Mouse (Mus musculus) midbrain, embryonic 13.5 days (tissue): ENCODE measurements around the gene Dgcr2. TPM values are rescaled to one million over a fixed set of nuclear protein-coding genes. Genes with fewer than 3 reads are reported as not detected.

Source experiments
- ATAC-seq: fragments of 200-750 bp; cut with Nextera tagmentation; 2 replicates; pipeline ENCODE4 v1.8.0; 2017; ENCODE audit warnings: mild to moderate bottlenecking, moderate TSS enrichment, moderate library complexity
- H3K27ac ChIP-seq: fragments of 300-500 bp; sonication (generic); 2 replicates; pipeline ENCODE4 v1.5.1; 2015; ENCODE audit warnings: inconsistent platforms, mild to moderate bottlenecking, moderate library complexity
- H3K27me3 ChIP-seq: fragments of 300-500 bp; sonication (generic); 2 replicates; pipeline ENCODE4 v1.6.1; 2015; ENCODE audit warnings: mild to moderate bottlenecking, inconsistent platforms
- H3K36me3 ChIP-seq: fragments of 300-500 bp; sonication (generic); 2 replicates; pipeline ENCODE4 v1.6.1; 2015; ENCODE audit warnings: mild to moderate bottlenecking, inconsistent platforms
- H3K4me1 ChIP-seq: fragments of 300-500 bp; sonication (generic); replicated peaks from 2 replicates; pipeline ENCODE4 v1.6.1; 2015; ENCODE audit warnings: inconsistent platforms
- H3K4me2 ChIP-seq: fragments of 300-500 bp; sonication (generic); replicated peaks from 2 replicates; pipeline ENCODE4 v1.6.1; 2015; ENCODE audit warnings: moderate library complexity, mild to moderate bottlenecking, inconsistent platforms
- H3K4me3 ChIP-seq: fragments of 300-500 bp; sonication (generic); replicated peaks from 2 replicates; pipeline ENCODE4 v1.5.1; 2015; ENCODE audit warnings: mild to moderate bottlenecking, inconsistent platforms
- H3K9ac ChIP-seq: fragments of 300-500 bp; sonication (generic); replicated peaks from 2 replicates; pipeline ENCODE4 v1.6.1; 2015; ENCODE audit warnings: mild to moderate bottlenecking, inconsistent platforms
- H3K9me3 ChIP-seq: fragments of 300-500 bp; sonication (generic); 2 replicates; pipeline ENCODE4 v1.6.1; 2016; ENCODE audit warnings: mild to moderate bottlenecking, inconsistent platforms
- WGBS: fragments of 180-500 bp; shearing (Covaris S2); methylation state at CpG from one replicate; pipeline ENCODE4 v1.1.7; 2015; 5-methylcytosine and 5-hydroxymethylcytosine counted together
- polyA plus RNA-seq: library from polyadenylated mRNA; unstranded; fragments of >200 nt; fragmentation: Nextera tagmentation; extraction: Ambion mirVana; gene quantifications from 2 replicates; pipeline ENCODE4 v1.2.1, GENCODE M21; 2015

The Dgcr2 gene
- polyA plus RNA-seq, 1 experiment from 2014 or later = 103 TPM

DNA sequence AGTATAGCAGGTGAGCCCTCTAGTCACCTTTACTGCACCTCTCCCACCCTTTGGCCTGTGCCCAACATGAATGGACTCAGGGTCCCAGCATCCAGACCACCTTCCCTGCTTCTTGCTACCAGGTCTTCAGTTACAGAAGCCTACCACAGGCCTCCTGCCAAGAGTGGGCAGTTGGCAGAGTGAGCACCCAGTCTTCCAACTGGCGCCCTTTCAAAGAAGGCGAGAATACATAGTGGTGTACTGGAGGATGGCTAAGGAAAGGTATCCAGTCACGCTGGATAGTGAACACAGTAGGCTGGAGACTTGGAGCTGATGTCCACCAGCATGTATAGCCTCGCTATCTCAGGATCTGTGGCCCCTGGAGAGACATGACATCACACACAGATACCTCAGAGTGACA is 104.3 kb downstream of the Dgcr2 start:
- Histone ChIP-seq H3K9me3 (no peaks in the 10 kb centered on the region), H3K4me1 (peaks cover 22% of the 10 kb centered on the region), H3K4me2 (no peak overlapping the region), H3K9ac (no peak overlapping the region), H3K36me3 (peaks cover 43% of the 10 kb centered on the region), H3K4me3 (no peak overlapping the region), H3K27me3 (peaks cover 50% of the 10 kb centered on the region), H3K27ac (no peak overlapping the region)
- ATAC-seq = no peak
- whole genome bisulfite sequencing = 88% methylated on average over 4 of the region's 4 CpGs

DNA sequence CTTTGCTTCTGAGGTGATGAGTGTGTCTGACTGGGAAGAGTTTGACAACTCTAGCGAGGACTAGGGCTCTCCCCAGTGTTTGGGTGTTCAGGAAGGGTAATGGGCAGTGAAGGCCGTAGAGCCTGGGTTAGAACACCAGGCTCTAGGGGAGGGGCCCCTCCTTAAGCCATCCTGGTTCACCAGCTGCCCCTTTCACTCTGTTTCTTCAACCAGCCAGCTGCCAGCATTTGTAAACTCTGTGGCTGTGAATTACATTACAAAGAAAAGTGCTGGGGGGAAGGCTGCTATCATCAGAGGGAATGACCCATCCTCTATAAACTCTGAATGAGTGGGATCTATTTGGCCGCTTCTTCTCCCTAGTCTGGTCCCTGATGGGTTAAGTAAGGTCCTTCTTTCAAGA is 105.6 kb downstream of the Dgcr2 start:
- peaks cover 11% of the 10 kb centered on the region for H3K4me1 ChIP-seq
- 75% methylated on average over 3 of the region's 3 CpGs for WGBS
- H3K27me3 ChIP-seq = peaks cover 37% of the 10 kb centered on the region
- H3K4me2 ChIP-seq = no peak overlapping the region
- no peak overlapping the region for H3K4me3 ChIP-seq
- ATAC-seq = no peak
- no peaks in the 10 kb centered on the region for H3K9me3 ChIP-seq
- peaks cover 53% of the 10 kb centered on the region for H3K36me3 ChIP-seq
- H3K27ac ChIP-seq = no peak overlapping the region
- no peak overlapping the region for H3K9ac ChIP-seq

Other genes starting within 250 kb of the Dgcr2 start
- gene Med15, start 165.7 kb downstream of the Dgcr2 start, polyA plus RNA-seq = 44.7 and 47.7 TPM in 2 replicates
- 64.9 and 68.9 TPM in 2 replicates for gene Klhl22, start 138.9 kb downstream of the Dgcr2 start, polyA plus RNA-seq
- gene Scarf2, start 101.3 kb downstream of the Dgcr2 start, polyA plus RNA-seq = 0.85 and 1.6 TPM in 2 replicates
- gene B830017H08Rik, start 65.4 kb downstream of the Dgcr2 start, polyA plus RNA-seq = 0.54 and 0.70 TPM in 2 replicates
- 5.3 and 5.5 TPM in 2 replicates for gene Car15, start 60.2 kb downstream of the Dgcr2 start, polyA plus RNA-seq
- gene Gm20518, start 6.9 kb downstream of the Dgcr2 start, polyA plus RNA-seq = 0.71 and 0.98 TPM in 2 replicates
- 0.07 TPM in 1 of 2 replicates, not detected in the other for gene Tssk1, start 4.3 kb downstream of the Dgcr2 start, polyA plus RNA-seq
- gene Tssk2, start 75 bp upstream of the Dgcr2 start, polyA plus RNA-seq = 0.14 and 0.19 TPM in 2 replicates
- 56.1 and 56.6 TPM in 2 replicates for gene Ess2, start 12.8 kb upstream of the Dgcr2 start, polyA plus RNA-seq
- gene Gsc2, start 16.5 kb upstream of the Dgcr2 start, polyA plus RNA-seq = 0.40 and 1.5 TPM in 2 replicates
- gene Slc25a1, start 29.7 kb upstream of the Dgcr2 start, polyA plus RNA-seq = 146 and 148 TPM in 2 replicates
- not detected in 2 replicates for gene Vpreb2, start 81.9 kb upstream of the Dgcr2 start, polyA plus RNA-seq
- 173 and 179 TPM in 2 replicates for gene Dgcr6, start 154.3 kb upstream of the Dgcr2 start, polyA plus RNA-seq
- gene Prodh, start 191.6 kb upstream of the Dgcr2 start, polyA plus RNA-seq = 4.9 and 5.2 TPM in 2 replicates
- gene Rtn4r, start 229.1 kb upstream of the Dgcr2 start, polyA plus RNA-seq = 10.4 and 13.4 TPM in 2 replicates